Mouse (Mus musculus) ZHBTc4 (cell line): ENCODE results near the gene Upk1b.
A peak's percentile ranks its signal among the peaks of the same experiment; 100 is the strongest.

ENCODE experiments used
- DNase-seq: peaks from one replicate; pipeline ENCODE4 v3.0.0-alpha.2; 2011; ENCODE audit warnings: low read depth, low spot score

Upk1b gene

DNA sequence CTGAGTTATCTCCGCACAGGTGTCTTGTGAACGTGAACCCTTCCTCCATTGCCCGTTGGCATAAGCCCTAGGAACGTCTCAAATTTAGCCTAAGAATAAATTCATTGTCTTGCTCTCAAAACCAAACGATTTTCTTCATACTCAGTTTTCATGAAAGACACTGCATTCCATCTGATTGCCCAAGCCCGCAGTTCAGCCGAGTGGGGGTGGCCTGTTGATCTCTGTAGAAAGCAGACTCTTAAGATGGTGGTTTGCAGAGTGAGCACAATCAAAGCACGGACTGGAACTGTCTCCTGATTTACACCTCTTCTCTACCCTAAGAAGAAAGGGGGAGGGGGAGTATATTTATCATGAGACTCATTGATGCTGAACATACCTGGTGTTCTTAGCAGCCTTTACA lies 37.7 kb downstream of the Upk1b start:
- no peak for DNase-seq

DNA sequence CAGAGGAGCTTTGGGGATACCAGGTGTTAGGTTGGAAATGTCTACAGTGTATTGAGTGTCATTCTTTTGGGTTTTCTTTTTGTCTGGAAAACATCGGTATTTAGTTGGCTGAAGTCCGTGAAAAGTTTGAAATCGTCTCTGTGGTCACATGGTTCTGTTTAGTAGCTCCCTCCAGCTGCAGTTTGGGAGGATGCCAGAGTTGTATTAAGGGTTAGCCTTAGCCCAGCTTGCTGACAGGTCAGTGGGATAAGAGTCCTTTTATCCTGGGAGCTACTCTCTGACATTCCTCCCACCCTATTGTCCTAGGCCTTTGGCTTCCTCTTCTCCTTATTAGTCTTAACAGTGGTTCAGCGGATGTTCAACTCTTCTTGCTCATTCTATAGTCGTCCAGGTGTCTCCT lies 38.2 kb downstream of the Upk1b start:
- DNase-seq: no peak

DNA sequence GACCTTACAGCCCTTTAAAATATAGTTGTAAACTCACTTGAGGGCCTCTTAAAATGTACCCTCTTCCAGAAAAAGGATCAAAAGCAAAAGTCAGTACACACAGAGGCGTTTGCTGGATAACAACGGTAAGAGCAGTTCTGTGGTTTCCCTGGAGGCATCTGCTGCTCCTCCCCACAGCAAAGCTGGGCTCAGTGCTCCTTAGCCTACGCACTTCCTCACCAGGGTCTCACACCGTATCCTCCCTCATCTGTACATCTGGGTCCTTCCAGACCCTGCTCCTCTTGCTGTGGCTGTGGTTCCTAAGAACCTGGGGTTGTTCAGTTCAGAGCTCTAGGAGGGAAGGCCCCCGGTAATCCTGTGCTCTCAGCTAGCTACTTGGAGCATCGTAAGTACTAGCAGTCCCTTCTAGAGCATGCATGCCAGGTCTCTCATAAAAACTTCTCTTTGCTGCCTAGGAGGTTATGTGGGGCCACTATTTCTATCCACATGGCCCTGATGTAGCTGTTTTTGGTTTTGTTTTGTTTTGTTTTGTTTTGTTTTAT lies 39.2 kb downstream of the Upk1b start:
- no peak for DNase-seq

GRCm38 (mm10) chr16:38760239-38760638 lies 39.9 kb downstream of the Upk1b start:
- DNase-seq: no peak

GRCm38 (mm10) chr16:38758104-38758861 lies 41.8 kb downstream of the Upk1b start:
- peak; percentile 7 for DNase-seq

- no peak for DNase-seq
Measured at GRCm38 (mm10) chr16:38757626-38758025, 42.5 kb downstream of the Upk1b start.

DNA sequence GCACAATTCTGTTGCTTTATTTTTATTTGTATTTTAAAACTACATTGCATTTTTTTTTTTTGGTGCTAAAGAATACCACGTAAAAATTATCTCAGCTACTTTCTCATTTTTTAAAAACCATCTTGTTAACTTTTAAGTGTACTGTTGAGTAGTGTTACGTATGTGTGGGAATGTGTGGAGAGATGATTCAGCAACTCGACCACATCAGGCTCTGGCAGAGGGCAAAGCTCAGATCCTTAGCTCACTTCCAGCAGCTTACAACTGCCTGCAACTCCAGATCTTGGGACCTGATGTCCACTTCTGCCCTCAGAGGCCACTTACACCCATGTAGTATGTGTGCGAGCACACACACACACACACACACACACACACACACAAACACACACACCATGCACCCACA lies 43.6 kb downstream of the Upk1b start:
- no peak for DNase-seq

GRCm38 (mm10) chr16:38756177-38756503 lies 44.0 kb downstream of the Upk1b start:
- DNase-seq: no peak

DNA sequence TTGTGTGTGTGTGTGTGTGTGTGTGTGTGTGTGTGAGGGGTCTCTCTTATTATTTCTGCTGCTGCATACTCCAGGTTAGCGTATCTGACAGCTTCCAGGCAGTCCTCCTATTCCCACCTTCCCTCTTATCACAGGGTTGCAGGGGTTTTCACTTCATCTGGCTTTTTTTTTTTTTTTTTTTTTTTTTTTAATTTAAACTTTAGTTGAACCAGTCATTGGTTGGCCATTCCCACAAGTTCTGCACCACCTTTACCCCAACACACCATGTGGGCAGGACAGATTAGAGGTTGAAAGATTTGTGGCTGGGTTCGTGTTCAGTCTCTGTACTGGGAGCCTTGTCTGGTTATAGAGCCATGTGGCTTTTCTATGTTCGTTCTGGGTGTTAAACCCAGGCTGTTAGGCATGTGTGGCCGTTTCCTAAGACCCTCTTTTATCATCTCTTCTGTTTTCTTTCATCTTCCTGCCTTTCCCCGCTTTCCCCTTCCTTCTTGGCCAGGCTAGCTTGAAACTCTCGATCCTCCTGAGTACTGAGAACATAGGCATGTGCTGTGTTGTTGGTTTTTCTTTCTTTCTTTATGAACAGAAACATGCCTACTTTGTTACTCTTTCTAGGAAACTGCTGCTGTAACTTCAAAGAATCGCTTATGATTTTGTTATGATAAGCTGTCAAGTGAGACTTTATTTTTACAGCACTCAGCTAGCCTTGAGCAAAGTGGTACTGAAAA lies 44.5 kb downstream of the Upk1b start:
- no peak for DNase-seq

- no peak for DNase-seq
Measured at GRCm38 (mm10) chr16:38753631-38754030, 46.5 kb downstream of the Upk1b start.

- DNase-seq: no peak
Measured at GRCm38 (mm10) chr16:38750803-38751202, 49.3 kb downstream of the Upk1b start.

DNA sequence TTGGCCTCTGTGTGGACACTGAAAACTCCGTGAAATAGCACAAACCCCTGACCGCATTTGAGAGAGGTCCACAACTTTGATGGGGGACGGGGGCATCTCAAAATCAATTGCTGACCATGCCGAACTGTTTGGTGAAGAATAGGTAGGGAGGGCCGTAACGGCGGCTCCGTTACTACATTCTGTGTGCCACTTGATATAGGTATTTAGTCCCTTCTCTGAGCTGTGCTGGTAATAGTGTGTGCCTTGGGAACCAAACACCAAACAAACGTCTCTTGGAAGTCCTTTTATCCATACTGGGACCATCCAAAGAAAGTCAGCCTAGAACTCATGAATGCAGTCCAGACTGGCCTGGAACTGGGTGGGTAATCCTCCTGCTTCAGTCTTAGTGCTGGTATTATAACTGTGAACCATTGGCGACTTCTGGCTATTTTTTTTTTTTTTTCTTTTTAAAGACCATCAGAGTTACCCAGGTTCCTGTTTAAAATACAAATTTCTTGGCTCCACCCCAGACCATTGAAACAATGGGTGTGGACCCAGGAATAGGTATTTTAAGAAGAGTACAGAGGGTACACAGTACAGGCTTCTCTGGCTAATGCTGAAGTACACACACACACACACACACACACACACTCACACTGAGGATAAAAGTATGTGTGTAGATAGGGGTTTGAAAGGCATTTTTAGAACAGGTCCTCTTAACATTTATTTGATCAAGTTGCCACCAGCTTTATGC lies 56.0 kb downstream of the Upk1b start:
- DNase-seq: no peak

GRCm38 (mm10) chr16:38742659-38743131 lies 57.4 kb downstream of the Upk1b start:
- DNase-seq: peak; percentile 57

GRCm38 (mm10) chr16:38742113-38742658 lies 57.9 kb downstream of the Upk1b start, which contains the start of gene B4galt4:
TSS of gene B4galt4 (plus strand) at chr16:38742264.
- DNase-seq: peak; percentile 77

GRCm38 (mm10) chr16:38741204-38741903 lies 58.8 kb downstream of the Upk1b start:
- no peak for DNase-seq

DNA sequence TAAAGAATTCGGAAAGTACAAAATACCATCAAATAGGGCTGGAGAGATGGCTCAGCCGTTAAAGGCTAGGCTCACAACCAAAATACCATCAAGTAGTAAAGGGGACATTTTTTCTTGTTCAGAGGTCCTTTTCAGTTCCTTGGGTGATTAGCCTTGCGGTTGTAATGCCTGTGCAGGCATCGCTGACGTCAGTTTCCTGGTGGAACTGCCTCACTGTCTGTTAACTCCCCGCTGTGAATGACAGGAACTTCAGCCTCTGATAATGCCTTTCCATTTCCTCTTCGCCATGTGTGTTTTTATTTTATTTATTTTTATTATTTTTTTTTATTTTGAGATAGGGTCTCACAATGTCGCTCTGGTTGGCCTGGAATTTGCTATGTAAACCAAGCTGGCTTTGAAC lies 69.2 kb downstream of the Upk1b start:
- DNase-seq: no peak

DNA sequence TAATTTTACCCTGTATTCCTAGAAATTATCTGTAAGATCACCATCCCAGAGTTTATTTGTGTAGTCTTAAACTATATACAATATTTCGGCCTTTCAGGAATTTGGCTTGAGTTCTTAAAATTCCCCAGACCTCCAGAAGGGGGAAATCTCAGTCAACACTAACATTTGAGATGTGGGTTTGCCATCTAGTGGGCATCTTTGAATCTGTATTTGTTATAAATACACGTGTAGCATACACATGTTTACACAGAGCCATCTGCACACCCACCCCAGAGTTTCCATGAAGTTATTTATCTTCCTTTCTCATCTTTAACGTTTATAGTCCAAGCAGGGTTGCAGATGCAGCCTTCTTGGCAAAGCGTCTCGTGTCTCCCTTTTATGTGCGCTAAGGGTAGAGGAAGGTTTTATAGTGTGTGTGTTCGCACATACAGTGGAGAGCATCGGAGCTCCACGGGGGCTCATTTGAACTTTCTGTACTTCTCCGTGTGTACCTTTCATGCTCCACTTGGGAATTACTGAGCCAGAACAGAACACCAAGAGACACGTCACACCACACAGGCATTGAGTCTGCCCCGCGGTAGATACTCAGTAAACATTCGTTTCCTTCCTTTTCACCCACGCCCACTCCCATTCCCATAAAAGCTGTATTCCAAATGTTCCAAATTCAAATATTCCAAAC lies 70.4 kb downstream of the Upk1b start:
- peak; percentile 44 for DNase-seq

GRCm38 (mm10) chr16:38729139-38729538 lies 71.0 kb downstream of the Upk1b start:
- DNase-seq: no peak

- DNase-seq: no peak
Measured at GRCm38 (mm10) chr16:38728576-38729132, 71.5 kb downstream of the Upk1b start.

DNA sequence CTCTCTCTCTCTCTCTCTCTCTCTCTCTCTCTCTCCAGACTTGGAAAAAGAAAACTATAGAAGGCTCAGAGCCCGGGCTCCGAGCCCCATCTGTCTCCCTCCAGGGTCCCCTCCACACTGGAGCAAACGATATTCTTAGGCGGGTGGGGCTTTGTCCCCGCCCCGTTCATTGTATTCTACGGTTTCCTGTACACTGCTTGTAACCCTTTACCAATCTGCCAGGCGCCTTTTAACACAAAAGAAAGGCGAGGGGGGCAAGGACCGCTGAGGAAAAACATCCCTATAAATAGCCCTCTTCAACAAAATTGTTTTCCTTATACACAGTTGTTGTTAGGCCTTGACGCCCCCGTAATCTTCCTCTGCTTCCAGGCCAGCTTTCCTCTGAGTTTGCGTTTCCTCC lies 75.2 kb downstream of the Upk1b start:
- no peak for DNase-seq
